Mouse (Mus musculus) CH12F3 (cell line): ENCODE measurements around the gene Cdk5rap3.

ENCODE experiments used
- in situ Hi-C: fragments of 300-500 bp; cut with MboI; formaldehyde crosslinking; loops from 2 replicates; pipeline ENCODE4 v1.14.3; 2020; ENCODE audit warnings: low sequenced_read_pairs

Cdk5rap3 gene

GRCm38 (mm10) chr11:96901332-96901731 lies 15.0 kb downstream of the Cdk5rap3 start:
- in situ Hi-C loops: no loop called here

- in situ Hi-C loops: no loop called here
Observed at GRCm38 (mm10) chr11:96899449-96900306, 16.6 kb downstream of the Cdk5rap3 start.

- in situ Hi-C loops: no loop called here
Observed at GRCm38 (mm10) chr11:96895886-96896285, 20.4 kb downstream of the Cdk5rap3 start.

- in situ Hi-C loops: no loop called here
Observed at GRCm38 (mm10) chr11:96893203-96893842, 23.0 kb downstream of the Cdk5rap3 start.

- in situ Hi-C loops: no loop called here
Observed at GRCm38 (mm10) chr11:96891784-96892527, 24.3 kb downstream of the Cdk5rap3 start.

GRCm38 (mm10) chr11:96886942-96887546 lies 29.3 kb downstream of the Cdk5rap3 start:
- in situ Hi-C loops: no loop called here

- in situ Hi-C loops: no loop called here
Observed at GRCm38 (mm10) chr11:96885901-96886340, 30.4 kb downstream of the Cdk5rap3 start.

GRCm38 (mm10) chr11:96880296-96880695 lies 36.0 kb downstream of the Cdk5rap3 start:
- in situ Hi-C loops: no loop called here

- in situ Hi-C loops: no loop called here
Observed at GRCm38 (mm10) chr11:96879359-96879758, 36.9 kb downstream of the Cdk5rap3 start.

- in situ Hi-C loops: no loop called here
Observed at GRCm38 (mm10) chr11:96878715-96879114, 37.6 kb downstream of the Cdk5rap3 start.

GRCm38 (mm10) chr11:96877071-96877470 lies 39.2 kb downstream of the Cdk5rap3 start:
- in situ Hi-C loops: no loop called here

GRCm38 (mm10) chr11:96876300-96877040 lies 39.8 kb downstream of the Cdk5rap3 start:
- in situ Hi-C loops: no loop called here

- in situ Hi-C loops: no loop called here
Observed at GRCm38 (mm10) chr11:96875745-96876144, 40.6 kb downstream of the Cdk5rap3 start.

- in situ Hi-C loops: no loop called here
Observed at GRCm38 (mm10) chr11:96875270-96875669, 41.0 kb downstream of the Cdk5rap3 start.

GRCm38 (mm10) chr11:96873601-96874140 lies 42.6 kb downstream of the Cdk5rap3 start:
- in situ Hi-C loops: loop anchor here (25.0 kb wide), 2 partner anchors 286 to 586 kb away; partner anchors contain the start of genes Hoxb6, Hoxb7 and Hoxb8

GRCm38 (mm10) chr11:96872441-96873379 lies 43.6 kb downstream of the Cdk5rap3 start:
- in situ Hi-C loops: loop anchor here (25.0 kb wide), 2 partner anchors 285 to 585 kb away; partner anchors contain the start of genes Hoxb6, Hoxb7 and Hoxb8

GRCm38 (mm10) chr11:96867149-96867548 lies 49.1 kb downstream of the Cdk5rap3 start:
- in situ Hi-C loops: loop anchor here (10.0 to 25.0 kb wide), 3 partner anchors 48 to 580 kb away; partner anchors contain the start of genes Cdk5rap3, Hoxb6, Hoxb7 and Hoxb8

GRCm38 (mm10) chr11:96863206-96863995 lies 52.9 kb downstream of the Cdk5rap3 start:
- in situ Hi-C loops: loop anchor here (5.0 to 25.0 kb wide), 4 partner anchors 51 to 576 kb away; partner anchors contain the start of genes Cdk5rap3, Hoxb6, Hoxb7 and Hoxb8
